Mouse (Mus musculus): Measurements from ENCODE around the gene Mxd1.

The Mxd1 gene

GRCm38 (mm10) chr6:86668580-86669239 is at the start of gene Mxd1:
Gene Mxd1, minus strand, starts transcription at chr6:86669161.
- DNase-seq (ENCODE audit: low spot score in 2 of 2), result no peak

GRCm38 (mm10) chr6:86708072-86708774 is 39.3 kb upstream of the Mxd1 start:
- DNase-seq (ENCODE audit: low spot score in 2 of 2), result no peak

DNA sequence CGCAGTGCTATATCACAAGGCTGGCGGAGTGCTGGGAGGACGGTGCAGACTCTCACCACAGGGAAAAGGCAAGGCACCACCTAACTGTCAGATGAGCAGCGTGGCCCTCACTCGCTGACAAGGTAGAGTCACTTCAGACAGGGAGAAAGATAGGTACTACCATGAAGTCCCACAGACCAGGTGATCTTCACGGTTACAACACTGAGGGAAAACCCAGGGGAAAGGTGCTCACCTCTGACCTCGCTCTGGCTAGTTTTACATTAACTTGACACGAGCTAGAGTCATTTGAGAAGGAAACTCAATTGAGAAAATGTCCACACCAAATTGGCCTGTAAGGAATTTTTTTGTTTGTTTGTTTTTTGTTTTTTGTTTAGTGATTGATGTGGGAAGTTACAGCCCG is 33.6 kb upstream of the Mxd1 start:
- DNase-seq (ENCODE audit: low spot score in 2 of 2), result no peak

- DNase-seq (ENCODE audit: low spot score in 2 of 2), result no peak
These were observed 28.9 kb upstream of the Mxd1 start for GRCm38 (mm10) chr6:86697903-86698302.

- DNase-seq (ENCODE audit: low spot score in 2 of 2), result no peak
These were observed 27.3 kb upstream of the Mxd1 start for GRCm38 (mm10) chr6:86696213-86696612.

DNA sequence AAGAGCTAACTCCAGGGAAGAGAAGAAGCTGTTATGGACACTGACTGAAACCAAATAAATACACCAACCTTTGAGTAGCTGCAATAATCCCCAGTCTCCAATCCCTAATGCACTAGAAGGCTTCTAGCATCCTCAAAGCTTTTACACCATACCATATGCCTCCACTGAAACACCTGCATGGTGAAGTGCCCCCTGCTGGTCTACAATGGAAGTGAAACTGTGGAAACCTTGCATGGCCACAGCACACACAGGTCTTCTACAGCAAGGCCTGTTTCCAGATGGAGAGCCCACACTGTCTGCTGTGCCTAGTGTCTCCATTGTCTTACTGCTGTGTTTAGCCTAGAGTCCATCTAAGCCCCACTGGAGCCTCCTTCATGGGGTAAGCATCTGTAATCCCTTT is 25.5 kb upstream of the Mxd1 start:
- DNase-seq (ENCODE audit: low spot score in 2 of 2), result peak; percentile 60 to 81

DNA sequence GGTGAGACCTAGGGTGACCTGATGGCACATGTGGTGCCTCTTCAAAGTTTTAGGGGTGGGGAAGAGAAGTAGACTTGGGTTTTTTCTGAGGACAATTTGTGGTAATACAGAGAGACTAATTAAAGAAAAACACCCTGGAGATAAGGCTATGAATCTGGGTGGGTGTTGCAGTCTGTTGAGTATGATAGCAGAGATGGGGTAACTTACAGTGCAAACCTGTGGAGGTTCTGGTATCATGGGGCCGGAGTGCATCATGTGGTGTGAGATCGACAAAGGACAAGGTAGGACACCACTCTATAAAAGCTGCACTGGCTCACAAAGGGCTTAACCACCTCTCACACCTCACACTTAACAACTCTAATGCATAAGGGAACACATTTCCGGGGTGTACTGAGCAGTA is 20.7 kb upstream of the Mxd1 start:
- no peak for DNase-seq (ENCODE audit: low spot score in 2 of 2)

DNA sequence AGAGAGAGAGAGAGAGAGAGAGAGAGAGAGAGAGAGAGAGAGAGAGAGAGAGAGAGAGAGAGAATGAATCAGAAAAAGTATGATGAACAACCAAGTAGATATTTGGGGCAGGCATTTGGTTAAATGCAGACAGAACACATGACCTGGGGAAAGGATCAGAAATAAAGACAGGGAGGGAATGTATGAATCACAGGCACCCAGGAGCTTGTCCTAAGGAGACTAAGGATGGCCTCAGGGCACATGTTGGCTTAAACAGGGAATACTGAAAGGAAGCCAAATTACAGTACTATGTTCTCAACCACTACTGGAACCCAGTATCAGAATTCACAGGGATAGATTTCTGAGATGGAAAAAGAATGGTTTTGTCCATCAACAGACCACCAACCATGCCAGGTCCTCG is 18.0 kb upstream of the Mxd1 start:
- no peak for DNase-seq (ENCODE audit: low spot score in 2 of 2)

DNA sequence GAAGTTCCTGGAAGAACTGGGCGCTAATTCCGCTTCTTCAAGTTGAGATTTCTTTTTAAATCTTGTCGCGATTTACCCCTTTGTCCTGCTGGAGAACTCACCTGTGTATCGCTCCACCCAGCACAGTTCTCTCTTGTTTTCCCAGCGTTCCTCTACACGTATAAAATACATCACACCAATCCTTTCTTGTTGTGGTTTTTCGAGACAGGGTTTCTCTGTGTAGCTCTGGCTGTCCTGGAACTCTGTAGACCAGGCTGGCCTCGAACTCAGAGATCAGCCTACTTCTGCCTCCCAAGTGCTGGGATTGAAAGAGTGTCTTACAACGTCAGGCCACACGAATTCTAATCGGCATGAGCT is 15.7 kb upstream of the Mxd1 start:
- DNase-seq (ENCODE audit: low spot score in 2 of 2), result no peak

- DNase-seq (ENCODE audit: low spot score in 2 of 2), result peak; percentile 92 to 93
These were observed 15.1 kb upstream of the Mxd1 start, which contains the start of gene Snrnp27 for GRCm38 (mm10) chr6:86683872-86684654. Gene Snrnp27, minus strand, starts transcription at chr6:86684522.

- no peak for DNase-seq (ENCODE audit: low spot score in 2 of 2)
These were observed 12.3 kb upstream of the Mxd1 start for GRCm38 (mm10) chr6:86681289-86681688.

GRCm38 (mm10) chr6:86678341-86678740 is 9.4 kb upstream of the Mxd1 start:
- no peak for DNase-seq (ENCODE audit: low spot score in 2 of 2)

- DNase-seq (ENCODE audit: low spot score in 2 of 2), result peak in 1 of 2 experiments; percentile 67
These were observed 1.9 kb upstream of the Mxd1 start for GRCm38 (mm10) chr6:86670873-86671272.

- DNase-seq (ENCODE audit: low spot score in 2 of 2), result peak; percentile 98 to 100
These were observed 323 bp upstream of the Mxd1 start for GRCm38 (mm10) chr6:86669240-86669727.

DNA sequence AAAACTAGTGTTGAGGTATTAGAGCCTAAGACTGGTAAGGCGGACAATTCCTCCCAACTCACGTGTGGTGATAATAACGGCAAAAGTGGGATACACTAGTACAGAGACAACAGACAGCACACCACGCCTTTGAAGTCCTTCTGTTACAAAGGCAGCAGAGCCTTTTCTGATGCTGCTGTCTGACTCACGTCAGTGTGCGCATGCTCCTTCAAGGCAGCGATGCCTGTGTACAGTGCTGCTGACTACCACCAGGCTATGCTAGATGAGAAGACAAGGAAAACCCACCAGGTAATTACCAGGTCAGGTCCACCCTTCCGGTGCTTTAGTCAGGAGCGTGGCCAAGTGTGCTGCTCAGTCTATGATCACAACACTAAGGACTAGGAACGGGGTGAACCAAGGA is 1.9 kb downstream of the Mxd1 start:
- no peak for DNase-seq (ENCODE audit: low spot score in 2 of 2)

DNA sequence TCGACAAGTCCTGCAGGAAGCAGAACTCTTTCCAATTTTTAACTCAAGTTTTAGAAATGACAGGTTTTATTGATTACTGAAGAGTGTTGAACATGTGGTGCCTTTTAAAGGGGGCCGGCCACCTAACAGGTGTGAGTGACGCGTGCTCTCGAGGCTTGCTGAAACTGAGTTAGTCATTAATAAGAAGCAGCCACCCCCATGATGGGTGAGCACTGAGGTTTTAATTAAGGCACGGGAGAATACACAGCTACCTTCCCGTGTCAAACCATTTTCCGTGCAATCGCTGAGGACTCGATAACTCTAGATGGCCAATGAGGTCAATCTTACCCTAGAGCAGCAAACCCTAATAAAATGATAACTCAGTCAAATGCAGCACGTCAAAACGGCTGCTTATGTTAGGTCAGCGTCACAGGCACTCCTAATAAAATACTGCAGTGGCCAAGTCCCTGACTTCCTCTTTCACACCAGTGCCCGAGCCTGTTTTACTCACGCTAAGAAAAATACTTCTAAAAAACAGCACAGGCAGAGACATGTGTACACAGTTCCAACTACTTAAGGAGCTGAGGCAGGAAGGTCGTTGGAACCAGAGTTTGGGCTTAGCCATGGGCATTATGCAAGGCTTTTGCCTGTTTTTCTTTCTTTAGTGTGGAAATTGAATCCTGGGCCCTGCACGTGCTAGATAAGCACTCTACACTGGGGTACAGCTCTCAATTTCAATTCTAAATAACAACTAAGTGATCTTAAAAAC is 3.2 kb downstream of the Mxd1 start:
- no peak for DNase-seq (ENCODE audit: low spot score in 2 of 2)

GRCm38 (mm10) chr6:86665076-86665475 is 3.9 kb downstream of the Mxd1 start:
- DNase-seq (ENCODE audit: low spot score in 2 of 2), result no peak

GRCm38 (mm10) chr6:86660161-86660877 is 8.6 kb downstream of the Mxd1 start:
- DNase-seq (ENCODE audit: low spot score in 2 of 2), result peak; percentile 37 to 72

DNA sequence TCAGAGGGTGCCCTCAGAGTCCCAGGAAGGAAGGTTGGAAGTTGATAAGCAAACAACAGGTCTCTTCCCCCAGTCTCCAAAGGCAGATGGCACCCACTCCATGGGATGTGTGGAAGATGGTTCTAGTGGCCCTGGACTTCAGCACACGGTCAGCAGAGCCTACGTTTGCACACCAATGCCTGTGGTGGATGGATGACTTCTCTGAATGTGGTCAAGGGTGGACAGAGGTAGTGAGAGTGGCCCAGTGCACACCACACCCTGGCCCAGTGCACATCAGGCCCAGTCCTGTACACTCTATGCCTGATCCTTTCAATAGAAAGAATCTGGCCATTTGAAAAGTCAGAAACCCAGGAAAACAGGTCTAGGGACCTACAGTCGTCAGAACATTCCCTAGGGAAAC is 10.5 kb downstream of the Mxd1 start:
- DNase-seq (ENCODE audit: low spot score in 2 of 2), result no peak

DNA sequence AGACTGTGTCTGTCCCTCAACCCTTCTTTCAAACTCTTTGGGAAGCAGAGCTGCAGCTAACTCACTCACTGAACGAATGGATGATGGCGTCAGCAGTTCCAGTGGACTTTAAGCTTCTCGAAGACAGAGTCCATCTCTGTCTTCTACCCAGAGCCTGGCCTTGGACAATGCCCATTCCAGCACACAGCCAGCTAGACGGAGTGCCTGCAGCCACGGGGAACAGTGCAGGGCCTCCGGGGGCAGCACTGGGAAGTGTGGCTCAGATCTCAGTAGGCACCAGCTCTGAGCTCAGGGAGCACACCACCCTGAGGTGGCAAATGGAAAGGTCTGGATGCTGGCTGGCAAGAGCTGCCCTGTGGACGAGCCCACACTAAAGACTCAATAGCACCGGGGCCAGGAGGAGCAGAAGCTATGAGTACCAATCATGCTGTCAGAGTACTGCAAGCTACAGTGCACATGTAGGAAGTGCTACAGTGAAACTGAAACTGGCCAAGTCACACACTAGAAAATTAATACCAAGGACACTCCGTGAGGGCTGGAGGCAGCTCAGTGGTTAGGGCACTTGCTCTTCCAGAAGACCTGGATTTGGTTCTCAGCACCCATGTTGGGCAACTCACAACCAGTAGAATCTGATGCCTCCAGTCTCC is 14.6 kb downstream of the Mxd1 start:
- no peak for DNase-seq (ENCODE audit: low spot score in 2 of 2)

- DNase-seq (ENCODE audit: low spot score in 2 of 2), result no peak
These were observed 15.9 kb downstream of the Mxd1 start for GRCm38 (mm10) chr6:86653026-86653425.

Measured in spleen, postnatal 10 days (tissue).